19 mouse cellular contexts compared by ENCODE assay signal in genomic region chr9:118469272-118469671, GRCm38 (mm10). TPM values are rescaled to one million over a fixed set of nuclear protein-coding genes. Genes with fewer than 3 reads are reported as not detected.
DNase-seq lines count a peak whose midpoint lies in the region; ATAC-seq and TF ChIP-seq lines count a peak whose summit lies in the region.
"Had no signal": no experiment of that assay in that cellular context is flagged by ENCODE, and none has a peak within 500 bp of the region (broad histone marks: within the 10 kb centered on the region; RNA-seq: fewer than 3 reads in every experiment).

No protein-coding gene starts in this region.

- H3K4me2 ChIP-seq in forebrain, embryonic 11.5 days (ENCODE audit: low read depth, low read length, severe bottlenecking), result no peak overlapping the region
- no peak overlapping the region for H3K4me2 ChIP-seq in forebrain, postnatal 0 days (ENCODE audit: low read depth)
- H3K4me2 ChIP-seq in heart, embryonic 15.5 days, result 0 out of 2 replicates have a peak overlapping the region, but pooled peaks have one; percentile 3
- H3K4me2 ChIP-seq in midbrain, embryonic 11.5 days, result no peak overlapping the region
- H3K4me2 ChIP-seq in midbrain, embryonic 13.5 days (replicated peaks), result no peak overlapping the region
- H3K4me2 ChIP-seq in limb, embryonic 13.5 days (replicated peaks), result peak overlapping the region; percentile 23
- H3K4me2 ChIP-seq: liver, embryonic 11.5 days; lung, embryonic 15.5 days had no signal

- no peak for TF ChIP-seq CTCF in forebrain, postnatal 0 days (IDR thresholded peaks at IDR 0.05; ENCODE audit: low read depth)

- peaks cover 36% of the 10 kb centered on the region for H3K27me3 ChIP-seq in forebrain, embryonic 11.5 days (ENCODE audit: control insufficient read depth, insufficient read depth, low read length)
- peaks cover 63% of the 10 kb centered on the region for H3K27me3 ChIP-seq in forebrain, postnatal 0 days (ENCODE audit: insufficient read depth, low read length)
- H3K27me3 ChIP-seq in heart, embryonic 15.5 days, result peaks cover 69% of the 10 kb centered on the region
- H3K27me3 ChIP-seq in midbrain, embryonic 11.5 days (ENCODE audit: control insufficient read depth, insufficient read depth, low read length), result peaks cover 36% of the 10 kb centered on the region
- peaks cover 77% of the 10 kb centered on the region for H3K27me3 ChIP-seq in midbrain, embryonic 13.5 days
- peaks cover 68% of the 10 kb centered on the region for H3K27me3 ChIP-seq in limb, embryonic 13.5 days

- no peaks in the 10 kb centered on the region for H3K9me3 ChIP-seq in forebrain, embryonic 11.5 days (ENCODE audit: control insufficient read depth, low read length)
- no peaks in the 10 kb centered on the region for H3K9me3 ChIP-seq in forebrain, postnatal 0 days (ENCODE audit: low read length)
- no peaks in the 10 kb centered on the region for H3K9me3 ChIP-seq in heart, embryonic 15.5 days (replicated peaks)
- no peaks in the 10 kb centered on the region for H3K9me3 ChIP-seq in midbrain, embryonic 11.5 days (ENCODE audit: control insufficient read depth, low read length)
- H3K9me3 ChIP-seq in midbrain, embryonic 13.5 days, result no peaks in the 10 kb centered on the region
- H3K9me3 ChIP-seq in limb, embryonic 13.5 days, result no peaks in the 10 kb centered on the region
- H3K9me3 ChIP-seq: lung, embryonic 15.5 days had no signal

- ATAC-seq in forebrain, embryonic 11.5 days (replicated peaks; ENCODE audit: low FRiP score), result peak; percentile 53; the same call in 1 of the 2 replicates
- ATAC-seq in forebrain, postnatal 0 days, result no peak
- ATAC-seq in heart, embryonic 15.5 days (replicated peaks; ENCODE audit: insufficient number of reproducible peaks, insufficient read depth, low FRiP score, low read depth), result no peak
- no peak for ATAC-seq in midbrain, embryonic 11.5 days (ENCODE audit: low FRiP score)
- ATAC-seq in midbrain, embryonic 13.5 days, result no peak
- ATAC-seq in limb, embryonic 13.5 days (ENCODE audit: low FRiP score, low read depth), result no peak
- ATAC-seq: inflammation-experienced regulatory T-cells, adult 6 months had no signal

- WGBS in forebrain, embryonic 11.5 days, result 8% methylated on average over 16 of the region's 16 CpGs
- WGBS in forebrain, postnatal 0 days, result 10% methylated on average over 16 of the region's 16 CpGs
- 8% methylated on average over 16 of the region's 16 CpGs for WGBS in heart, embryonic 15.5 days
- 5% methylated on average over 16 of the region's 16 CpGs for WGBS in midbrain, embryonic 11.5 days
- 13% methylated on average over 16 of the region's 16 CpGs for WGBS in midbrain, embryonic 13.5 days
- 11% methylated on average over 16 of the region's 16 CpGs for WGBS in limb, embryonic 13.5 days

- intact Hi-C loops in heart, postnatal 25 days (cut with DNase I), result no loop called here

- no peaks in the 10 kb centered on the region for H3K36me3 ChIP-seq in forebrain, embryonic 11.5 days (ENCODE audit: control insufficient read depth, insufficient read depth, low read length)
- H3K36me3 ChIP-seq in forebrain, postnatal 0 days (ENCODE audit: insufficient read depth), result no peaks in the 10 kb centered on the region
- no peaks in the 10 kb centered on the region for H3K36me3 ChIP-seq in heart, embryonic 15.5 days
- H3K36me3 ChIP-seq in midbrain, embryonic 11.5 days (ENCODE audit: control insufficient read depth, insufficient read depth, low read length), result no peaks in the 10 kb centered on the region
- H3K36me3 ChIP-seq in midbrain, embryonic 13.5 days, result no peaks in the 10 kb centered on the region
- H3K36me3 ChIP-seq in limb, embryonic 13.5 days, result no peaks in the 10 kb centered on the region
- H3K36me3 ChIP-seq: lung, embryonic 15.5 days had no signal

- H3K4me1 ChIP-seq in forebrain, embryonic 11.5 days (replicated peaks; ENCODE audit: control insufficient read depth, insufficient read depth, low read length), result peaks cover 4% of the 10 kb centered on the region; the same call in 1 of the 2 replicates
- H3K4me1 ChIP-seq in forebrain, postnatal 0 days (ENCODE audit: insufficient read depth), result 0 out of 2 replicates have a peak, but pooled peaks cover 3% of the 10 kb centered on the region
- 0 out of 2 replicates have a peak, but pooled peaks cover 5% of the 10 kb centered on the region for H3K4me1 ChIP-seq in heart, embryonic 15.5 days (replicated peaks)
- peaks cover 6% of the 10 kb centered on the region; the same call in 1 of the 2 replicates for H3K4me1 ChIP-seq in midbrain, embryonic 11.5 days (ENCODE audit: control insufficient read depth, insufficient read depth, low read length)
- peaks cover 8% of the 10 kb centered on the region for H3K4me1 ChIP-seq in midbrain, embryonic 13.5 days (replicated peaks)
- peaks cover 13% of the 10 kb centered on the region; the same call in 1 of the 2 replicates for H3K4me1 ChIP-seq in limb, embryonic 13.5 days
- H3K4me1 ChIP-seq: lung, embryonic 15.5 days had no signal

- no peak for DNase-seq in forebrain, embryonic 11.5 days (ENCODE audit: low spot score)
- no peak for DNase-seq in forebrain, postnatal 0 days
- no peak for DNase-seq in heart, postnatal 25 days (ENCODE audit: low spot score)
- peak; percentile 90 for DNase-seq in midbrain, embryonic 11.5 days (ENCODE audit: low spot score, missing footprints)
- DNase-seq in liver, result no peak
- DNase-seq: adrenal gland, postnatal 25 days; cerebellum, adult 9-11 months; gastrocnemius, postnatal 25 days; right cerebral cortex, postnatal 14 days; thymus, postnatal 25 days had no signal

- no peak overlapping the region for H3K9ac ChIP-seq in forebrain, embryonic 11.5 days (ENCODE audit: low read length)
- H3K9ac ChIP-seq in forebrain, postnatal 0 days, result no peak overlapping the region
- H3K9ac ChIP-seq in heart, embryonic 15.5 days, result no peak overlapping the region
- H3K9ac ChIP-seq in midbrain, embryonic 11.5 days (ENCODE audit: low read length), result no peak overlapping the region
- no peak overlapping the region for H3K9ac ChIP-seq in midbrain, embryonic 13.5 days (replicated peaks)
- no peak overlapping the region for H3K9ac ChIP-seq in limb, embryonic 13.5 days
- H3K9ac ChIP-seq: lung, embryonic 15.5 days had no signal

- H3K27ac ChIP-seq in forebrain, embryonic 11.5 days (ENCODE audit: low read depth, low read length), result no peak overlapping the region
- H3K27ac ChIP-seq in forebrain, postnatal 0 days (ENCODE audit: low read depth, low read length), result no peak overlapping the region
- no peak overlapping the region for H3K27ac ChIP-seq in heart, embryonic 15.5 days
- H3K27ac ChIP-seq in midbrain, embryonic 11.5 days (ENCODE audit: low read depth, low read length), result no peak overlapping the region
- H3K27ac ChIP-seq in midbrain, embryonic 13.5 days, result no peak overlapping the region
- H3K27ac ChIP-seq in limb, embryonic 13.5 days, result no peak overlapping the region
- H3K27ac ChIP-seq: kidney, postnatal 0 days; lung, embryonic 15.5 days; stomach, postnatal 0 days had no signal

- H3K4me3 ChIP-seq in forebrain, embryonic 11.5 days (ENCODE audit: low read depth, low read length), result no peak overlapping the region
- H3K4me3 ChIP-seq in forebrain, postnatal 0 days (ENCODE audit: low read depth, low read length), result no peak overlapping the region
- H3K4me3 ChIP-seq in heart, embryonic 15.5 days, result no peak overlapping the region
- H3K4me3 ChIP-seq in midbrain, embryonic 11.5 days (ENCODE audit: low read depth, low read length), result no peak overlapping the region
- H3K4me3 ChIP-seq in midbrain, embryonic 13.5 days (replicated peaks), result no peak overlapping the region
- no peak overlapping the region for H3K4me3 ChIP-seq in limb, embryonic 13.5 days
- H3K4me3 ChIP-seq: lung, embryonic 15.5 days had no signal

RNA-seq across cellular contexts. Expression of gene Eomes, which starts 8.7 kb away (rescaled TPM):
- 22.9 and 25.8 TPM in 2 replicates for polyA plus RNA-seq in forebrain, embryonic 11.5 days (2014; fragmentation: Nextera tagmentation; extraction: Ambion mirVana)
- total RNA-seq in forebrain, postnatal 0 days (2014; rRNA removed), result 9.2 and 11.8 TPM in 2 replicates
- 4.8 and 4.9 TPM in 2 replicates for polyA plus RNA-seq in forebrain, postnatal 0 days (2015; fragmentation: Nextera tagmentation; extraction: Ambion mirVana)
- 0.08 and 0.18 TPM in 2 replicates for polyA plus RNA-seq in heart, embryonic 15.5 days (2015; fragmentation: Nextera tagmentation; extraction: Ambion mirVana)
- total RNA-seq in heart, postnatal 25 days (2021), result not detected
- 0.33 and 1.1 TPM in 2 replicates for polyA plus RNA-seq in midbrain, embryonic 11.5 days (2014; fragmentation: Nextera tagmentation; extraction: Ambion mirVana)
- polyA plus RNA-seq in midbrain, embryonic 13.5 days (2015; fragmentation: Nextera tagmentation; extraction: Ambion mirVana), result 0.68 and 2.6 TPM in 2 replicates
- polyA plus RNA-seq in limb, embryonic 13.5 days (2015; fragmentation: Nextera tagmentation; extraction: Ambion mirVana), result 0.28 and 0.71 TPM in 2 replicates
- total RNA-seq: gastrocnemius, postnatal 25 days had no signal
- polyA plus RNA-seq: heart, postnatal 0 days; kidney, postnatal 0 days; liver, embryonic 11.5 days; lung, embryonic 15.5 days had no signal

RNA-seq across cellular contexts. Expression of gene Golga4, which starts 36.8 kb away (rescaled TPM):
- 60.8 and 66.8 TPM in 2 replicates for polyA plus RNA-seq in forebrain, embryonic 11.5 days (2014; fragmentation: Nextera tagmentation; extraction: Ambion mirVana)
- 42.5 and 51.6 TPM in 2 replicates for total RNA-seq in forebrain, postnatal 0 days (2014; rRNA removed)
- 13.1 and 23.9 TPM in 2 replicates for polyA plus RNA-seq in forebrain, postnatal 0 days (2015; fragmentation: Nextera tagmentation; extraction: Ambion mirVana)
- 46.1 and 52.6 TPM in 2 replicates for polyA plus RNA-seq in heart, embryonic 15.5 days (2015; fragmentation: Nextera tagmentation; extraction: Ambion mirVana)
- total RNA-seq in heart, postnatal 25 days (2021), result 100 to 1,000 TPM; 257 to 283 TPM
- 48.5 and 48.7 TPM in 2 replicates for polyA plus RNA-seq in midbrain, embryonic 11.5 days (2014; fragmentation: Nextera tagmentation; extraction: Ambion mirVana)
- 52.6 and 56.5 TPM in 2 replicates for polyA plus RNA-seq in midbrain, embryonic 13.5 days (2015; fragmentation: Nextera tagmentation; extraction: Ambion mirVana)
- 52.0 and 56.0 TPM in 2 replicates for polyA plus RNA-seq in limb, embryonic 13.5 days (2015; fragmentation: Nextera tagmentation; extraction: Ambion mirVana)

Comparison
In these comparisons a context has a peak if more than half of its experiments do, and no peak if none do; other contexts are left out.
1. H3K4me2 ChIP-seq: peak in heart, embryonic 15.5 days (single experiment) and limb, embryonic 13.5 days (single experiment); none in forebrain, embryonic 11.5 days (single experiment), forebrain, postnatal 0 days (single experiment), midbrain, embryonic 11.5 days (single experiment) and midbrain, embryonic 13.5 days (single experiment).